Mouse (Mus musculus): Measurements from ENCODE around the gene Atl3.
A peak's percentile ranks its signal among the peaks of the same experiment; 100 is the strongest.

Gene Atl3

DNA sequence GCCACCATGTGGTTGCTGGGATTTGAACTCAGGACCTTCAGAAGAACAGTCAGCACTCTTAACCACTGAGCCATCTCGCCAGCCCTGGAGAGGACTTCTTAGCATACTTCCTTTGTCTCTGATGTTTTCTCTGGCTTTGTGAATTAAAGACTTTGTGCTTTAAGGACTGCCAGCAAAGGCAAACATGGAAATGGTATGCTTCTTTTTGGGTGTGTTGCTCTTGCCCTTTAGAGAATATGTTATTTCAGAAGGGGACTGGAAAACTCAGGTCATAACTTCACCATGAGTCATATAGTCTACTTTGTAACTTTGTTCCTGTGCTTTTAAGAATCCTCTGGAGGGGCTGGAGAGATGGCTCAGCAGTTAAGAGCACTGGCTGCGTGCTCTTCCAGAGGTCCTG is 5.0 kb downstream of the Atl3 start:
- DNase-seq (ENCODE audit: low spot score) = no peak

GRCm38 (mm10) chr19:7500701-7501100 is 6.9 kb downstream of the Atl3 start:
- DNase-seq (ENCODE audit: low spot score) = no peak

DNA sequence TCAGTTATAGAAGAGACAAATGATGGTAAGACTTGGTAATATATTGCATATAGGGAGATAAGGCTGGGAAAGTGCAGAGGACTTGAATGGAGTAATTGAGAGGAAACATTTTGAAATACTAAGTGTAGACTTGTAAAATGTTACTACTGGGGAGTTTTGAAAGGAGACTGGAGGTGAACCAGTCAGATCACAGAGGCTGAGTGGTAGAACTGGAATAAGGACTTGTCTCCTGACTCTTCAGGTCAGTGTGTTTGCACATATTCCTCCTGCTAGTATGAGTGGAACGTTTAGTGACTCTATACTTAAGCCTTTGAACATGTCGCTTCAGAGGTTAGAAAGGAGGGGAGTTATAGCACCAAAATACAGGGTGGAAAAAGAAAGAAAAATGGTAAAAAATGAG is 8.6 kb downstream of the Atl3 start:
- no peak for DNase-seq (ENCODE audit: low spot score)

GRCm38 (mm10) chr19:7506321-7506720 is 12.5 kb downstream of the Atl3 start:
- DNase-seq (ENCODE audit: low spot score) = no peak

- DNase-seq (ENCODE audit: low spot score) = no peak
Measured at GRCm38 (mm10) chr19:7508026-7508425, 14.2 kb downstream of the Atl3 start.

GRCm38 (mm10) chr19:7516437-7516836 is 22.6 kb downstream of the Atl3 start:
- no peak for DNase-seq (ENCODE audit: low spot score)

GRCm38 (mm10) chr19:7521619-7522018 is 27.8 kb downstream of the Atl3 start:
- DNase-seq (ENCODE audit: low spot score) = no peak

DNA sequence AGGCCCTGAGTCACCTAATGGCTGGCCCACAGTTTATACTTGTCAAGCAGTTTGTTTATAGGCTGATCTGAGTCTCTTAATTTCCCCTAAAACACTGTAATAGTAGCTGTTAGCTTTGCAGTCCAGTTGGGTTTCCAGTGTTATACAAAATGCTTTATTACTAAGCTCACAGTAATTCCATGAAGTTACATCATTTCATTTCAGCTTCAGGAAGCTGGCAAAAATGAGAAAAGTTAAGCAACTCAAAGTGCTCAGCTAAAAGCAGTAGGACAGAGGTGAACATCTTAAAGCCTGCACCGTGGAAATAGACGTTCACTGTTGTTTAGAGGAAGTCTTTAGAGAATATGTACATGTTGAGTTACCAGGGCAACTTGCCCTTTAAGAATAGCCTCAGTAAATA is 29.0 kb downstream of the Atl3 start:
- no peak for DNase-seq (ENCODE audit: low spot score)

GRCm38 (mm10) chr19:7523292-7523691 is 29.5 kb downstream of the Atl3 start:
- DNase-seq (ENCODE audit: low spot score) = no peak

DNA sequence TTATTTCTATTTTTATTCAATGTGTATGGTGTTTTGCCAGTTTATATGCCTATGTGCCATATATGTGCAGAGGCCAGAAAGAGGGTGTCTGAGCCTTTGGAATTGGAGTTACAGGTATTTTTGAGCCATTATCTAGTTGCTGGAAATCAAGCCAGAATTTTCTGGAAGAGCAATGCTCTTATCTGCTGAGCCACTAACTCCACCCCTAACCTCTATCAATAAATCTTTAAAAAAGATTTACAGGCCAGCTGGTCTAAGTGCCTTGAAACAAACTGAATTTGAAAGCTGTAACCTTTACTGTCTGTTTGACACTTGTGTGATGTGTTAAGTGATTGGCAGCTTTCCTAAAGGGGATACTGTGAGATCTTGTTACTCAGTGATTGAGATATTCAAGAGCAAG is 29.9 kb downstream of the Atl3 start:
- DNase-seq (ENCODE audit: low spot score) = no peak

- DNase-seq (ENCODE audit: low spot score) = no peak
Measured at GRCm38 (mm10) chr19:7524879-7525278, 31.0 kb downstream of the Atl3 start.

GRCm38 (mm10) chr19:7528639-7529428 is 35.0 kb downstream of the Atl3 start:
- DNase-seq (ENCODE audit: low spot score) = no peak

DNA sequence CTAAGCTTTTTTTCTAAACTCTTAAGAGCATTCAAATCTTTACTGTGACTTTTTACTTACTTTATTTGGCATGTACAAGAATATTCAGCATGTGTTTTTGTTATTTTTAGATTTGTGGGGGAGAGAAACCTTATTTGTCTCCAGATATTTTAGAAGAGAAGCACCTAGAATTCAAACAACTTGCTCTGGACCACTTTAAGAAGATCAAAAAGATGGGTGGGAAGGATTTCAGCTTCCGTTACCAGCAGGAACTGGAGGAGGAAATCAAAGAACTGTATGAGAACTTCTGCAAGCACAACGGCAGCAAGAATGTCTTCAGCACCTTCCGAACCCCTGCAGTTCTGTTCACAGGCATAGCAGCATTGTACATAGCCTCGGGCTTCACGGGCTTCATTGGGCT is 38.1 kb downstream of the Atl3 start:
- DNase-seq (ENCODE audit: low spot score) = no peak

GRCm38 (mm10) chr19:7533891-7534290 is 40.1 kb downstream of the Atl3 start:
- DNase-seq (ENCODE audit: low spot score) = no peak

GRCm38 (mm10) chr19:7548924-7549323 is 55.1 kb downstream of the Atl3 start:
- DNase-seq (ENCODE audit: low spot score) = no peak

DNA sequence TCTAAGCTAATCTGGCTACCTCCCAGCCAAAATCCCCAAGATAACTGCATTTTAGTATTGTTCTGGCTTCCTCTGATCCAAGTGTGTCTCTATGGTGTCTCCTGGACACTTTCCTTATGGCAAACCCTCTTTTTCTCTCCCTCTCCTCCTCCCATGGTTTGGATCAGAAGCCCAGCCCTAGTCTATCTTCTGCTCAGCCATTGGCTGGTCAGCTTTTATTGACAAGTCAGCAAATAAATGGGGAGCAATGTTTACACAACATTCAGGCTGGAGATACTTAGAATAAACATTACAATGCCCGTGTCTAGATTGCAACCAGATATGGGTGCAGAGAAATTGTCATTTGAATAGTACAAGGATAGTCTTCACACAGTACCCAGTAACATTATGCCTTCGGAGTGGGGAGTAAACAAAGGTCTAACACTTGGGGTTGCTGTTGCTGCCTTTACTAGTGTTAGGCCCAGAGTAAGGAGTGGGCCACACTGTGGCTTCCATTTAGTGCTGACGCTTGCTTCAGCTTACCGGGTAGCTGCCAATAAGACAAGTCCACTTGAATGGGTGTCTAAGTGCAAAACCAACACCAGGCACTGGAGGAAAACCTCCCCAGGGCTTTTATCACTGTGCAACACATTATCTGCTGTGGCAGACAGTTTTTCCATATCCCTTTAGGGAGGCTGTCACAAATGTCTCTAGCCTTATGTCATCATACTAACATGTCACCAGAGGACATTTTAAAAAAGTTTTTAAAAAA is 57.9 kb downstream of the Atl3 start:
- no peak for DNase-seq (ENCODE audit: low spot score)

GRCm38 (mm10) chr19:7552301-7552673 is 58.4 kb downstream of the Atl3 start:
- no peak for DNase-seq (ENCODE audit: low spot score)

DNA sequence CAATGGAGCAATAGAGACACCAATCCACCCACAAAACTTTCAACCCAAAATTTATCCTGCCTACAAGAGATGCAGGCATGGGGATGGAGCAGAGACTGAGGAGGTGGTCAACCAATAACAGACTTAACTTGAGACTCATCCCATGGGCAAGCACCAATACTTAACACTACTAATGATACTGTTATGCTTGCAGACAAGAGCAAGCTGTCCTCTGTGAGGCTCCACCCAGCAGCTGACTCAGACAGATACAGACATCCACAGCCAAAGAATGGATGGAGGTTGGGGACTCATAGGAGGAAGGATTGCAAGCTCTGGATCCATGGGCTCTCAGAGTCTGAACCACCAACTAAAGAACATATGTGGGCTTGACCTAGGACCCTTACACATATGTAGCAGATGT is 59.6 kb downstream of the Atl3 start:
- no peak for DNase-seq (ENCODE audit: low spot score)

- DNase-seq (ENCODE audit: low spot score) = no peak
Measured at GRCm38 (mm10) chr19:7554881-7555280, 61.0 kb downstream of the Atl3 start.

DNA sequence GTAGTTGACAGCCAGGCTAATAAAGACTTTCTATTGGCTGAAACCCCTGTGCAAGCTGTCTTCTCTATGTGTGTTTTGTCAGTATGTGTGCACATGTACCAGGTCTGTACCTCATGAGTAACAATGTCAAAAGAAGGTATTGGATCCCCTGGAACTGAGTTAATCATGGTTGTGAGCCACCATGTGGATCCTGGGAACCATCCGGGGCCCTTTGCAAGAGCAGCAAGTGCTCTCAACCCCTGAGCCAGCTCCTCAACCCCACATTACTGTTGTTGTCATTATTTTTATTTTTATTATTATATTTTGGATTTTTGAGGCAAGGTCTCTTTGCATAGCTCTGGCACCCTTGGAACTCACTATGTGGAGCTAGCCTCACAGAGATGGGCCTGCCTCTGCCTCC is 62.8 kb downstream of the Atl3 start:
- no peak for DNase-seq (ENCODE audit: low spot score)

DNA sequence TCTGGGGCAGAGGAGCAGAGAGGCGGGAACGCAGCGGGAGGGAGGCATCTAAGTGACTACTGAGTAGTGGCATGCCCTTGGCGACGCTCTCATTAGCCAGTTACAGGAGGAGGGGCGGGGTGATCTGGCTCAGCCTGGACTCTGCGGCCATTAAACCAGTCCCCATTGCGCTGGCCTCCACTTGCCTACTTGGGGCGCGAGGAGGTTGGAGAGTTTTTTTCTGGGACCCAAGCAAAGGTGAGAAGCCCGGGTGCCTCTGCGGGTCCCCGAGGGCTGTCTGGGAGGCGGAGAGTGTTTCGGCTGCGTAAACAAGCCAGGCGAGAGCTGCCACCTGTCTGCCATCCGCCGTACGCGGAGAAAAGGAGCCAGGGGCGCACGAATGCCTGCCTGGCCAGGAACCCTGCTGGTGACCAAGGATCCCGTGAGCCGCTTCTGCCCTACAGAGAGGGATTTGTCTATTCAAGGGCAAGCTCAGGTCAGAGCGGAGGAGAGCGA is 63.5 kb downstream of the Atl3 start, which contains the start of gene Pla2g16:
Pla2g16 (plus strand) TSS at position 132 of the 495 bp plus-strand sequence.
- DNase-seq (ENCODE audit: low spot score) = peak; percentile 17

GRCm38 (mm10) chr19:7557844-7558243 is 64.0 kb downstream of the Atl3 start:
- DNase-seq (ENCODE audit: low spot score) = no peak

DNA sequence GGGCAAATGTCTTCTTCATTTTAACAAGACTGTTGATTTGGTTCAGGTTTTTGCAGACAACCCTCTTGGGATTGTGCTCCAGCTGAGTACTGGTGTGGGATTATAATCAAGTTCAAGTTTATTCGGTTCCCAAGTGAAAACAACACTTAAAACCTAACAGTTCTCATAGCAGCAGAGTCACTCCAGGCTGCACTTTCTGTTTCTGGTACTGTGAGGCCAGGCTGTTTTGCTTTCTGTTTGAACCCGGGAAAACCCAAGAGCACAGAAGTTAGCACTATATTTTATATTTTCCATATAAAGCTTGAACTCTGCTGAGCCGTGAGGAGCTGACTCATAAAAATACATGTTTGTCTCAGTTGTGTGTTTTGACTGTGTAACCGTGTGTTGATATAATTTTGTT is 64.8 kb downstream of the Atl3 start:
- DNase-seq (ENCODE audit: low spot score) = no peak

Measured in urinary bladder, postnatal 10 days (tissue).